Mouse (Mus musculus) CH12.LX (cell line): ENCODE results near the gene Rap2b.

Experiments used
- PAX5 ChIP-seq: IDR thresholded peaks from 2 replicates; pipeline ENCODE4 v1.6.1; 2012; ENCODE audit warnings: low read length, inconsistent platforms, mixed read lengths
- POLR2A ChIP-seq: IDR thresholded peaks from 2 replicates; pipeline ENCODE4 v1.6.1; 2011; ENCODE audit warnings: low read depth, mild to moderate bottlenecking, improper control_type of control experiment, low read length

DNA sequence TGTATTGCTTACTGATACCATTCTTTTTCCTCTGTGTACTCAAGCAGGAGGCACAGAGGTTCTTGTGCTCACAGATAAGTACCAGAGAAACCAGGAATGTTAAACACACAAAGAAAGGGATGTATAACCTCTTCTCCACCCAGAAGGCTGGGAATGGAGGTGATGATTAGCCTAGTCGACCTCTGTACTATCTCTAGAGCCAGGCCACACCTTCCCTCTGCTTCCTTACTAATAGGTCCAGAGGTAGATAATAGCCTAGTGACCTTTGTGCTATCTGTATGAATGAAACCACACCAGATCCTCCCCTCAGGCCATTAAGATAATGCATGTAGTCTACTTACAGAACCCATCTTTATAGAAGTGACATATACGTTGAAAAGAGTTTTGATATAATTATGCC is 25.2 kb upstream of the Rap2b start:
- TF ChIP-seq PAX5 (no peak), POLR2A (no peak)
